Mouse (Mus musculus): ENCODE measurements around the gene Foxn3.

DNA sequence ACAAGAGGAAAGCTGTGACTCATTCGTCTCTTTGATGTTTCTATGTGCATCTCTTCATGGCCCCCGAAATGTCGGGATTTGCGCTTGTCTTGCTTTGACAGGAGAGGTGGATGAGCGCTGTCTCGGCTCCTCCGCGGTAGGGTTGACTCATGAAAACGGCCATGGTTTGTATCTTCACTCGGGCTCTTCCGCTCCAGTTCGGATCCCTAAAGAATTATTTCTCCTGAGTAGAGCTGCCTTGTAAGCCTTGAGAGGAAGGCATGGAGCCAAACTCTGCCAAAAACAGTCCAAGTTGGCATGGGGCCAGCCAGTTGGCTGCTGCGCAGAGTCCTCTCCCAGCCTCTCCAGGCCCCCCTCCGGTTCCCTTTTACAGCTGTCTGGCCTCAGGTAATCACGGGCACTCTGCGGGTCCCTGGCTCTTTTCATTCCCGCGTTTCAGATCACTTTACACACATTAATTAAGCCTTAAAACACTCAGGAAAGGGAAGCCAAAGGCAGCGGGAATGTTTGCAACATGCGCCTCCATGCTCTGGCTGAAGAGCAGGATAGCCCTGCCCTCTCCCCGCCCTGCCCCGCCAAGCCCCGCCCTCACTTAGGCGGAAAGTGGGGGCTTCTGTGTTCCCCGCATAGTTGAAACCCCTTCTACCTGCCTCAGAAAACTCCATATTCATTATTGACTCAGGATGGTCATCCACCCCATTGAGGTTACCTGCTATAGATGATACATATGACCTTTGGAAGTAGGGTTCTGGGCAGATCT lies 7.0 kb upstream of the Foxn3 start:
- TF ChIP-seq CTCF (IDR thresholded peaks at IDR 0.05; ENCODE audit: low read depth, low read length) = no peak
- TF ChIP-seq POLR2A (IDR thresholded peaks at IDR 0.05; ENCODE audit: extremely low read depth, insufficient read depth, low read length) = no peak

Data from liver, adult 2 months (tissue).